Mouse (Mus musculus) cerebellum, postnatal 25 days (tissue): ENCODE data around the gene Ugcg.

Experiments used
- DNase-seq, 2 experiments: peaks; one replicate each; pipeline ENCODE4 v3.0.0; 2021; ENCODE audit warnings: mixed read lengths in 2 of 2

The Ugcg gene

GRCm38 (mm10) chr4:59188802-59189545 lies at the start of gene Ugcg:
Ugcg (plus strand) TSS chr4:59189257.
- peak; percentile 87 to 90 for DNase-seq

GRCm38 (mm10) chr4:59149043-59149442 lies 40.0 kb upstream of the Ugcg start:
- no peak for DNase-seq

- no peak for DNase-seq
These were observed 38.1 kb upstream of the Ugcg start for GRCm38 (mm10) chr4:59150907-59151306.

- DNase-seq: no peak
These were observed 37.1 kb upstream of the Ugcg start for GRCm38 (mm10) chr4:59151953-59152352.

- DNase-seq: no peak
These were observed 32.0 kb upstream of the Ugcg start for GRCm38 (mm10) chr4:59156897-59157592.

DNA sequence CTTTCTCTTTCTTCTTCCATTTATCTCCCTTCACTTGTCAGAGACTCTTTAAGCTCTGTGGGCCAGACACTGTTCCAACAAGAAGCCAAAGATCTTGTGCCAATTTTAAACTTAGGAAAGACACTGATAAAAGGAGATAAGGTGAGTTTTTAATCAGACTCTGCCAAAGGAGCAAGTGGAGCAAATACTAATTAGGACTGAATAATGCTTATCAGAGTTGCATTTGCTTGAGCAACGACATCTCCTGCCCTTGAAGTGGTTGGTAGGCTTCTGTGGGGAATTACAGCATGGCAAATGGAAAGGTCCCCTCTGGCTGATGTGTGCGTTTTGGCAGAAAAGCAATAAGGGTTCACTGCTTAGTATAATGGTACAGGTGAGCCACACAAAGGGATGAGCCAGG lies 31.4 kb upstream of the Ugcg start:
- DNase-seq: no peak

- DNase-seq: no peak
These were observed 28.8 kb upstream of the Ugcg start for GRCm38 (mm10) chr4:59160289-59160688.

- no peak for DNase-seq
These were observed 27.9 kb upstream of the Ugcg start for GRCm38 (mm10) chr4:59160959-59161670.

- no peak for DNase-seq
These were observed 25.0 kb upstream of the Ugcg start for GRCm38 (mm10) chr4:59164034-59164433.

DNA sequence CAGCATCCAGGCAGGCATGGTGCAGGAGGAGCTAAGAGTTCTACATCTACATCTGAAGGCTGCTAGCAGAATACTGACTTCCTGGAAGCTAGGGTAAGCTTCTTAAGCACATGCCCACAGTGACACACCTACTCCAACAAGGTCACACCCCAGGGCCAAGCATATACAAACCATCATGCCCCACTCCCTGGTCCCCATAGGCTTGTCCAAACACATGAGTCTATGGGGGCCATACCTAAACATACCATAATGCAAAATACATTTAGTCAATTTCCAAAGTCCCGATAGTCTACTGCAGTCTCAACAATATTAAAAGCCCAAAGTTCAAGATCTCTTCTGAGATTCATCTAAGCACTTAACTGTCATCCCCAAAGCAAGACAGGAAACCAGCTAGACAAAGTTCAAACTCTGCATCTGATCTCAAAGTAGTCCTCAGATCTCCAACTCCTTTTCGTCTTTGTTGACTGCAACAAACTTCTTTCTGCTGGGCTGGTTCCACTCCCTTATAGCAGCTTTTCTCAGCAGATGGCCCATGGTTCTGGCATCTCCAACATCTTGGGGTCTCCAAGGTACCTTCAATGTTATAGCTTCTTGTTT lies 21.7 kb upstream of the Ugcg start:
- DNase-seq: no peak

DNA sequence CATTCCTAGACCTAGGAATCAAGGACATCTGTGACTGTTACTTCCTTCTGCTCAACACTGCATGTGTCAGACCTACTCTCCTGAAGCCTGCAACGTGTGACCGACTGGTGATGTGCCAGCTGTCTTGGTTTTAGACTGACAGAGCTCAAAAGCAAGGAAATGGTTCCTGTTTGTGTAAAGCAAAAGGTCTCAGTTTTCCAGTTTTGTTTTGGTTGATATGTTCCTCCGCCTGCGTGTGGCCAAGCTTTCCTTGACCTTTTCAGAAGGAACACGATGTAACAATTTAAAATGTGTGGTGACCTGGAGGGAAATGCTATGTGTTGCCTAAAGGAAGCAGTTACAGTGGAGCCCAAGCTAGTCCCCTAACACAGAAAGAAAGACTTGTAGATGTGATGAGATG lies 19.1 kb upstream of the Ugcg start:
- no peak for DNase-seq

DNA sequence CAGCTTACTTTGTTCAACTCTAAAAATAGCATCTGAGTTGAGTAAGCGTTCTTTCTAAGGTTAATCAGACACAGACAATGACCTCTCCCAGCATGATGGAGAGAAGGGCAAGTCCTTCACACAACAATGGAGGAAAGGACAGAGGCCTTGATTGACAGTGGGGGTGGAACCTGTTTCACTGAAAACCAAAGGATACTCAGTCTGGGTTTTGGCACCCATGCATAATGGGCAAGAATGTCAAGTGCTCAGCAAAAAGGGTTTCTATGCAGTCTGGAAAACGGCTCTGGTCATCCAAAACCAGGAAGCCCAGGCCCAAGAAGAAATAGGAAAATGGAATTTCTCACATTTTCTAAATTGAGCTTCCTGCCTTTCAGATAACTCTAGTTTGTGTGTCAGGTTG lies 16.4 kb upstream of the Ugcg start:
- DNase-seq: no peak

GRCm38 (mm10) chr4:59173181-59173922 lies 15.7 kb upstream of the Ugcg start:
- DNase-seq: no peak

- DNase-seq: no peak
These were observed 14.1 kb upstream of the Ugcg start for GRCm38 (mm10) chr4:59175003-59175402.

DNA sequence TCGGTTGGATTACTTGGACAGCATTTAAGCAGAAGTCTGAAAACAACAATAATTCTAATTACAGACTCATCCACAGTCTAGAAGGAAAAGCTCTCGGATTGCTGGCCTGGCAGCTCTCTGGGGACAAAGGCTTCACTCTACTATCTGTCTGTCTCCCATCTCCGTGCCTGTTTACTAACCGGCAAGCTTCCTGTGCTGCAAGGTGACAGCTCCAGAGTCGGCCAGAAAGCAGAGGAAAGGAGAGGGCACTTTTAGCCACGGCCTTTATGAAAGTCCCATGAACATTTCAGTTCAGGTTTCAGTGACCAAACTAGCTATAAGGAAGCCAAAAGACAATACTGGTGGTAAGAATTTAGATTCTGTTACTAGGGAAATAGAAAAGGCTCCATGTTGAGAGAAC lies 13.1 kb upstream of the Ugcg start:
- DNase-seq: no peak

GRCm38 (mm10) chr4:59177566-59177965 lies 11.5 kb upstream of the Ugcg start:
- DNase-seq: no peak

DNA sequence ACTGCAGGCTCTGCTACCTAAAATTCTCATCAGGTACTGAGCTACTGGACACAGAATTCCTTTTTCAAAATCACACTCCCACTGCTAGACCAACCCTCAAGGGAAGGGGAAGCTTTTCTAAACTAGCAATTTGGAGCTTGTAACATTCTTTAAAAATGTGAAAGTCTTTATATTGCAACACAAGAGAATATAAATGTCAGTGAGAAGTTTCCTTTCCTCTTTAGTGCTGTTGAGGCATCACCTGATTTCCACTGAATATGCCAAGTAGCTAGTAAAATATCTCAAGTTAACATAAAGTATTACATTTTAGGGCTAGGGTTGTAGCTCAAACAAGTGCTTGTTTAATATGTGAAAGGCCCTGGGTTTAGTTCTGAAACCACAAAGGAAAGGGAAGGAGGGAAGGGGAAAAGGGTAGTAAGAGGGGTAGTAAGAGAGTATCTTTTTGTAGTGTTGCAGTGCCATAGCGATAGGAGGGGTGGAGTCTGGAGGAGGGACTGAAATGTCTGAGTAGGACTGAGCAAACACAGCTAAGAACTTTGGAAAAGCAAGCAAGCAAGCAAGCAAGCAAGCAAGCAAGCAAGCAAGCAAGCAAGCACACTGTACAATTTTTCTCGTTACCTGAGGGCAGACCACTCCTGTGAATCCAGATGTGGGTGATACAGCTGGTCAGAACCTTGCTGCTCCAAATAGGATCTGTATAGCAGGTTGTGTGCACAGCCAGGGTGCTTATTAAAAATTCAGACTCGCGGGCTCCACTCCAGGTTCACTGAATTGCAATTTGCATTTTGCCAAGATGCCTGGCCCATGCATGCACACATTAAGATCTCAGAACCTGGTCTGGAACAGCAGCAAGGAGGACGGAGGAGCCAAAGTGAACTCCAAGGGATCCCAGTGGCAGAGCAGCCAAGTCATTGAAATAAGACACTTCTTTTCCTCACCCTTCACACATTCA lies 7.5 kb upstream of the Ugcg start:
- no peak for DNase-seq

- DNase-seq: no peak
These were observed 3.4 kb upstream of the Ugcg start for GRCm38 (mm10) chr4:59185671-59186070.

- DNase-seq: peak in 1 of 2 experiments; percentile 49
These were observed 1.8 kb upstream of the Ugcg start for GRCm38 (mm10) chr4:59187289-59187688.

DNA sequence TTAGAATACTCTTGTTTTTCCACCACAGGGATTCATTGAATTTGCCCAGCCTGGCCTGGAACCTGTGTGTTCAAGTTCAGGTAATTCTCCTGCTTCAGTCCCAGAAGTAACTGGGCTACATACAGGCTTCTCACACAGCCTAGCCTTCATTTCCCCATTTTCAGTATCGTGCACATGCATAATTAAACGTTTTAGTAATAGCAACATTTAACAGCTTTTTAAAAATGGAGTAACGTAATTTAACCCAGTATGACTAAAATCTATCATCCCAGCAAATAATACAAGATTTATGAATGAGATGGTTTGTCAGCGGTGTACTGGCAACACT lies 619 bp upstream of the Ugcg start:
- no peak for DNase-seq

- DNase-seq: peak in 1 of 2 experiments; percentile 47
These were observed 635 bp downstream of the Ugcg start for GRCm38 (mm10) chr4:59189546-59190237.
